Mouse (Mus musculus): ENCODE data around the gene Gm3033.
"Not testable (repeated sequence)": the region's sequence is repeated elsewhere in the genome, so short reads cannot be mapped to it uniquely, and the experiment has no call there.

Gm3033 gene

GRCm38 (mm10) chr14:3845945-3846344 is at the start of gene Gm3033:
TSS of gene Gm3033 (plus strand) at chr14:3846245.
- not testable (repeated sequence) for DNase-seq (ENCODE audit: low read depth, low spot score)

GRCm38 (mm10) chr14:3809774-3810173 is 36.3 kb upstream of the Gm3033 start, which contains the start of gene Gm3002:
TSS of gene Gm3002 (plus strand) at chr14:3810074.
- not testable (repeated sequence) for DNase-seq (ENCODE audit: low read depth, low spot score)

- not testable (repeated sequence) for DNase-seq (ENCODE audit: low read depth, low spot score)
These were observed 37.8 kb downstream of the Gm3033 start, which contains the start of gene Gm2916 for GRCm38 (mm10) chr14:3883872-3884271. TSS of gene Gm2916 (plus strand) at chr14:3884172.

Measured in A20 (cell line).